In the genomic region with DNA sequence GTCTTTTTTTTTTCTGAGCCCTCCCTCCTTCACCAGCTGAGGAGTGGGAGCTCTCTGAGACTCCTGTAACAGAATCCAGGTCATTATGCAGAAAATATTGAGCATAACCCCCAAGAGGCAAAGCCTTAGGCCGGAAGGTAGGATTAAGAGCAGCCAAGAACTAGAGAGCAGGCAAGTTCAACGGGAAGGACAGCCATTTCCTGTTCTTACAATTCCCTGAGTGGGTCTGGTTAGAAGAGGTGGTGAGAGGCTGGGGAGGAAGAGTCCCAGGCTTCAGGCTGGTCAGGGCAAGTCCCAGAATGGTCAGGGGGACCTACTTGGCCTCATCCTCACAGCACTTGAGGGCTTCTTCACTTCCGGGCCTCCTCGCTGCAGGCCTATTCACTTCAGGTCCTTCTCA, we compare ENCODE assay signal across 21 mouse cellular contexts.
DNase-seq lines count a peak whose midpoint lies in the region; ATAC-seq lines count a peak whose summit lies in the region.
"Had no signal": no experiment of that assay in that cellular context is flagged by ENCODE, and none has a peak within 500 bp of the region (broad histone marks: within the 10 kb centered on the region; RNA-seq: fewer than 3 reads in every experiment).

No protein-coding gene starts in this region.

- no peak overlapping the region for H3K4me2 ChIP-seq in kidney, embryonic 16.5 days (replicated peaks; ENCODE audit: low read depth, low read length)
- H3K4me2 ChIP-seq: hindbrain, embryonic 12.5 days; limb, embryonic 15.5 days; neural tube, embryonic 15.5 days had no signal

- H3K9ac ChIP-seq in kidney, embryonic 16.5 days (replicated peaks; ENCODE audit: low read length), result no peak overlapping the region
- H3K9ac ChIP-seq: hindbrain, embryonic 12.5 days; limb, embryonic 15.5 days; neural tube, embryonic 15.5 days had no signal

- H3K9me3 ChIP-seq in heart, embryonic 10.5 days, result no peaks in the 10 kb centered on the region
- H3K9me3 ChIP-seq in kidney, embryonic 16.5 days (ENCODE audit: low read length), result peaks cover 7% of the 10 kb centered on the region; the same call in 1 of the 2 replicates
- peaks cover 9% of the 10 kb centered on the region; the same call in 1 of the 2 replicates for H3K9me3 ChIP-seq in embryonic facial prominence, embryonic 10.5 days
- no peaks in the 10 kb centered on the region for H3K9me3 ChIP-seq in limb, embryonic 10.5 days (replicated peaks)
- H3K9me3 ChIP-seq: hindbrain, embryonic 12.5 days; limb, embryonic 15.5 days; neural tube, embryonic 15.5 days had no signal

- ATAC-seq in kidney, embryonic 16.5 days (ENCODE audit: low FRiP score, low TSS enrichment), result no peak
- ATAC-seq: forebrain, embryonic 16.5 days; inflammation-experienced regulatory T-cells, adult 6 months; midbrain, embryonic 16.5 days had no signal

- H3K36me3 ChIP-seq in heart, embryonic 10.5 days, result no peaks in the 10 kb centered on the region
- H3K36me3 ChIP-seq in kidney, embryonic 16.5 days (ENCODE audit: insufficient read depth, low read length), result no peaks in the 10 kb centered on the region
- no peaks in the 10 kb centered on the region for H3K36me3 ChIP-seq in embryonic facial prominence, embryonic 10.5 days (replicated peaks)
- H3K36me3 ChIP-seq in limb, embryonic 10.5 days, result no peaks in the 10 kb centered on the region; the same call in 1 of the 2 replicates
- H3K36me3 ChIP-seq: hindbrain, embryonic 12.5 days; limb, embryonic 15.5 days; neural tube, embryonic 15.5 days had no signal

- H3K27me3 ChIP-seq in heart, embryonic 10.5 days (ENCODE audit: insufficient read depth, poor library complexity, severe bottlenecking), result no peaks in the 10 kb centered on the region
- H3K27me3 ChIP-seq in kidney, embryonic 16.5 days (ENCODE audit: insufficient read depth, low read length), result no peaks in the 10 kb centered on the region
- no peaks in the 10 kb centered on the region for H3K27me3 ChIP-seq in embryonic facial prominence, embryonic 10.5 days (replicated peaks; ENCODE audit: low read depth, poor library complexity, severe bottlenecking)
- no peaks in the 10 kb centered on the region for H3K27me3 ChIP-seq in limb, embryonic 10.5 days (ENCODE audit: low read depth, poor library complexity, severe bottlenecking)
- H3K27me3 ChIP-seq: CH12.LX; hindbrain, embryonic 12.5 days; limb, embryonic 15.5 days; megakaryocyte, embryonic 14.5 days; neural tube, embryonic 15.5 days had no signal

- WGBS in heart, embryonic 10.5 days, result 64% methylated on average over 2 of the region's 4 CpGs
- WGBS in kidney, embryonic 16.5 days, result 60% methylated on average over 4 of the region's 4 CpGs
- WGBS in embryonic facial prominence, embryonic 10.5 days, result 79% methylated on average over 4 of the region's 4 CpGs
- WGBS in limb, embryonic 10.5 days, result 84% methylated on average over 4 of the region's 4 CpGs

- intact Hi-C loops in heart, postnatal 36 days (cut with DNase I), result no loop called here

- no peak overlapping the region for H3K4me3 ChIP-seq in heart, embryonic 10.5 days
- H3K4me3 ChIP-seq in kidney, embryonic 16.5 days (ENCODE audit: low read length), result no peak overlapping the region
- H3K4me3 ChIP-seq in embryonic facial prominence, embryonic 10.5 days, result no peak overlapping the region
- no peak overlapping the region for H3K4me3 ChIP-seq in limb, embryonic 10.5 days
- H3K4me3 ChIP-seq: gastrocnemius, adult 2 months; hindbrain, embryonic 12.5 days; limb, embryonic 15.5 days; megakaryocyte, embryonic 14.5 days; neural tube, embryonic 15.5 days had no signal

- peaks cover 29% of the 10 kb centered on the region for H3K4me1 ChIP-seq in heart, embryonic 10.5 days
- H3K4me1 ChIP-seq in kidney, embryonic 16.5 days (ENCODE audit: insufficient read depth, low read length), result 0 out of 2 replicates have a peak, but pooled peaks cover 9% of the 10 kb centered on the region
- peaks cover 30% of the 10 kb centered on the region for H3K4me1 ChIP-seq in embryonic facial prominence, embryonic 10.5 days
- peaks cover 34% of the 10 kb centered on the region for H3K4me1 ChIP-seq in limb, embryonic 10.5 days
- H3K4me1 ChIP-seq: megakaryocyte, embryonic 14.5 days; neural tube, embryonic 15.5 days had no signal

- peak overlapping the region; percentile 36; the same call in 1 of the 2 replicates for H3K27ac ChIP-seq in heart, embryonic 10.5 days
- peak overlapping the region; percentile 9; the same call in 1 of the 2 replicates for H3K27ac ChIP-seq in kidney, embryonic 16.5 days (ENCODE audit: low read length)
- H3K27ac ChIP-seq in embryonic facial prominence, embryonic 10.5 days (replicated peaks), result peak overlapping the region; percentile 70
- H3K27ac ChIP-seq in limb, embryonic 10.5 days, result peak overlapping the region; percentile 73
- H3K27ac ChIP-seq: gastrocnemius, adult 2 months; hindbrain, embryonic 12.5 days; limb, embryonic 15.5 days; neural tube, embryonic 15.5 days had no signal

- no peak for DNase-seq in heart, embryonic 10.5 days (ENCODE audit: low spot score)
- DNase-seq in heart, postnatal 36 days, result no peak
- no peak for DNase-seq in kidney, adult 11 months
- DNase-seq in embryonic facial prominence, embryonic 10.5 days (ENCODE audit: low spot score), result no peak
- DNase-seq in limb, embryonic 10.5 days (ENCODE audit: low spot score), result no peak
- DNase-seq in testis, postnatal 10 days (ENCODE audit: low spot score), result no peak
- DNase-seq: cerebellum, adult 2 months; gastrocnemius, adult 2 months; lung, adult 2 months; right cerebral cortex, postnatal 14 days; spleen, adult 18-20 months; thymus, postnatal 4 days had no signal

Comparison
In these comparisons a context has a peak if more than half of its experiments do, and no peak if none do; other contexts are left out.
1. H3K27ac ChIP-seq: peak in every context shown above with its lines; median percentile 73 in limb, embryonic 10.5 days; 70 in embryonic facial prominence, embryonic 10.5 days; 36 in heart, embryonic 10.5 days; 9 in kidney, embryonic 16.5 days.